Comparison of ENCODE assay signal across 9 mouse cellular contexts in genomic region chr4:148084261-148084714, GRCm38 (mm10). TPM values are rescaled to one million over a fixed set of nuclear protein-coding genes. Genes with fewer than 3 reads are reported as not detected.
A peak's percentile ranks its signal among the peaks of the same experiment; 100 is the strongest.
DNase-seq lines count a peak whose midpoint lies in the region; ATAC-seq lines count a peak whose summit lies in the region.
"Had no signal": no experiment of that assay in that cellular context is flagged by ENCODE, and none has a peak within 500 bp of the region (broad histone marks: within the 10 kb centered on the region; RNA-seq: fewer than 3 reads in every experiment).

No protein-coding gene starts in this region.

- H3K36me3 ChIP-seq in kidney, embryonic 16.5 days (ENCODE audit: insufficient read depth, low read length) = peaks cover 15% of the 10 kb centered on the region
- H3K36me3 ChIP-seq in hindbrain, embryonic 16.5 days (ENCODE audit: control insufficient read depth, insufficient read depth, low read length) = no peaks in the 10 kb centered on the region

- H3K9me3 ChIP-seq in kidney, embryonic 16.5 days (ENCODE audit: low read length) = no peaks in the 10 kb centered on the region
- H3K9me3 ChIP-seq in hindbrain, embryonic 16.5 days (ENCODE audit: control insufficient read depth, low read length) = no peaks in the 10 kb centered on the region
- H3K9me3 ChIP-seq: neural tube, embryonic 12.5 days had no signal

- no peak overlapping the region for H3K27ac ChIP-seq in kidney, embryonic 16.5 days (ENCODE audit: low read length)
- H3K27ac ChIP-seq in hindbrain, embryonic 16.5 days (ENCODE audit: low read depth, low read length) = no peak overlapping the region
- H3K27ac ChIP-seq: neural tube, embryonic 12.5 days had no signal

- ATAC-seq in kidney, embryonic 16.5 days (ENCODE audit: low FRiP score, low TSS enrichment) = no peak
- no peak for ATAC-seq in hindbrain, embryonic 16.5 days

- no peak overlapping the region for H3K4me3 ChIP-seq in kidney, embryonic 16.5 days (ENCODE audit: low read length)
- H3K4me3 ChIP-seq in hindbrain, embryonic 16.5 days (ENCODE audit: low read length) = no peak overlapping the region
- H3K4me3 ChIP-seq: neural tube, embryonic 12.5 days had no signal

- H3K4me2 ChIP-seq in kidney, embryonic 16.5 days (replicated peaks; ENCODE audit: low read depth, low read length) = no peak overlapping the region
- H3K4me2 ChIP-seq in hindbrain, embryonic 16.5 days (ENCODE audit: low read length) = no peak overlapping the region
- H3K4me2 ChIP-seq: neural tube, embryonic 12.5 days had no signal

- H3K4me1 ChIP-seq in kidney, embryonic 16.5 days (ENCODE audit: insufficient read depth, low read length) = peaks cover 38% of the 10 kb centered on the region
- peaks cover 13% of the 10 kb centered on the region for H3K4me1 ChIP-seq in hindbrain, embryonic 16.5 days (ENCODE audit: control insufficient read depth, insufficient read depth, low read depth, low read length)

- no peak overlapping the region for H3K9ac ChIP-seq in kidney, embryonic 16.5 days (replicated peaks; ENCODE audit: low read length)
- H3K9ac ChIP-seq in hindbrain, embryonic 16.5 days (ENCODE audit: low read depth, low read length) = no peak overlapping the region
- H3K9ac ChIP-seq: neural tube, embryonic 12.5 days had no signal

- 15% methylated on average over 7 of the region's 8 CpGs for WGBS in kidney, embryonic 16.5 days
- 6% methylated on average over 6 of the region's 8 CpGs for WGBS in hindbrain, embryonic 16.5 days

- DNase-seq in kidney, adult 11 months = peak; percentile 60
- peak; percentile 64 for DNase-seq in gastrocnemius, postnatal 25 days
- DNase-seq in kidney, postnatal 14 days = peak; percentile 71
- peak; percentile 39 to 66 for DNase-seq in lung, postnatal 4 days
- DNase-seq in layer of hippocampus, adult 18-20 months (ENCODE audit: low spot score in 2 of 2) = no peak
- DNase-seq in right cerebral cortex, postnatal 10 days (ENCODE audit: low spot score in 2 of 2) = no peak

- H3K27me3 ChIP-seq in kidney, embryonic 16.5 days (ENCODE audit: insufficient read depth, low read length) = no peaks in the 10 kb centered on the region
- no peaks in the 10 kb centered on the region for H3K27me3 ChIP-seq in hindbrain, embryonic 16.5 days (replicated peaks; ENCODE audit: control insufficient read depth, insufficient read depth, low read length)
- H3K27me3 ChIP-seq: neural tube, embryonic 12.5 days had no signal

RNA-seq across cellular contexts. Expression of gene Agtrap, which starts 3.5 kb away (rescaled TPM):
- 28.1 and 31.5 TPM in 2 replicates for polyA plus RNA-seq in kidney, embryonic 16.5 days (2015; fragmentation: Nextera tagmentation; extraction: Ambion mirVana)
- 10 to 100 TPM; 10.9 to 16.2 TPM for total RNA-seq in gastrocnemius, postnatal 25 days (2021)
- total RNA-seq in layer of hippocampus, adult 18-20 months (2021) = 1 to 10 TPM; 6.3 to 7.6 TPM
- polyA plus RNA-seq in hindbrain, embryonic 16.5 days (2015; fragmentation: Nextera tagmentation; extraction: Ambion mirVana) = 7.4 and 9.3 TPM in 2 replicates

RNA-seq across cellular contexts. Expression of gene Mthfr, which starts 45.4 kb away (rescaled TPM):
- polyA plus RNA-seq in kidney, embryonic 16.5 days (2015; fragmentation: Nextera tagmentation; extraction: Ambion mirVana) = 26.5 and 28.1 TPM in 2 replicates
- 1 to 10 TPM; 6.8 to 9.4 TPM for total RNA-seq in gastrocnemius, postnatal 25 days (2021)
- total RNA-seq in layer of hippocampus, adult 18-20 months (2021) = 10 to 100 TPM; 28.0 to 30.8 TPM
- polyA plus RNA-seq in hindbrain, embryonic 16.5 days (2015; fragmentation: Nextera tagmentation; extraction: Ambion mirVana) = 16.5 and 18.5 TPM in 2 replicates

RNA-seq across cellular contexts. Expression of gene Clcn6, which starts 45.7 kb away (rescaled TPM):
- polyA plus RNA-seq in kidney, embryonic 16.5 days (2015; fragmentation: Nextera tagmentation; extraction: Ambion mirVana) = 6.4 and 6.8 TPM in 2 replicates
- total RNA-seq in gastrocnemius, postnatal 25 days (2021) = 1 to 10 TPM; 3.5 to 4.7 TPM
- total RNA-seq in layer of hippocampus, adult 18-20 months (2021) = 10 to 100 TPM; 79.0 to 82.0 TPM
- 29.9 and 33.5 TPM in 2 replicates for polyA plus RNA-seq in hindbrain, embryonic 16.5 days (2015; fragmentation: Nextera tagmentation; extraction: Ambion mirVana)

RNA-seq across cellular contexts. Expression of gene Mad2l2, which starts 45.9 kb away (rescaled TPM):
- polyA plus RNA-seq in kidney, embryonic 16.5 days (2015; fragmentation: Nextera tagmentation; extraction: Ambion mirVana) = 70.3 and 74.8 TPM in 2 replicates
- 10 to 100 TPM; 10.2 to 11.0 TPM for total RNA-seq in gastrocnemius, postnatal 25 days (2021)
- total RNA-seq in layer of hippocampus, adult 18-20 months (2021) = 10 to 100 TPM; 11.2 to 13.1 TPM
- polyA plus RNA-seq in hindbrain, embryonic 16.5 days (2015; fragmentation: Nextera tagmentation; extraction: Ambion mirVana) = 98.0 and 105 TPM in 2 replicates

RNA-seq across cellular contexts. Expression of gene Draxin, which starts 46.2 kb away (rescaled TPM):
- polyA plus RNA-seq in kidney, embryonic 16.5 days (2015; fragmentation: Nextera tagmentation; extraction: Ambion mirVana) = 0.28 and 0.29 TPM in 2 replicates
- not detected for total RNA-seq in gastrocnemius, postnatal 25 days (2021)
- total RNA-seq in layer of hippocampus, adult 18-20 months (2021) = under 1 TPM; 0.15 to 0.27 TPM
- polyA plus RNA-seq in hindbrain, embryonic 16.5 days (2015; fragmentation: Nextera tagmentation; extraction: Ambion mirVana) = 12.0 and 14.9 TPM in 2 replicates

Comparison
In these comparisons a context has a peak if more than half of its experiments do, and no peak if none do; other contexts are left out.
1. DNase-seq: peak in kidney, adult 11 months (single experiment), gastrocnemius, postnatal 25 days (single experiment), kidney, postnatal 14 days (single experiment) and lung, postnatal 4 days (2 of 2); none in layer of hippocampus, adult 18-20 months (0 of 2) and right cerebral cortex, postnatal 10 days (0 of 2).
2. RNA of gene Clcn6, which starts 45.7 kb away (total RNA-seq): 79.0 to 82.0 TPM in layer of hippocampus, adult 18-20 months; 3.5 to 4.7 TPM in gastrocnemius, postnatal 25 days; every median in the first group is over 10 times any median in the second.